Mouse (Mus musculus) midbrain, embryonic 11.5 days (tissue): Measurements from ENCODE around the gene Trp53tg5. TPM values are rescaled to one million over a fixed set of nuclear protein-coding genes. Genes with fewer than 3 reads are reported as not detected.

ENCODE experiments used
- ATAC-seq: fragments of 200-750 bp; cut with Nextera tagmentation; 2 replicates; pipeline ENCODE4 v1.8.0; 2017; ENCODE audit warnings: moderate TSS enrichment, moderate library complexity; ENCODE audit not compliant: low FRiP score
- DNase-seq: peaks from one replicate; pipeline ENCODE4 v3.0.0; 2015; ENCODE audit warnings: low spot score; ENCODE audit errors: missing footprints
- H3K27ac ChIP-seq: fragments of 300-500 bp; sonication (generic); 2 replicates; pipeline ENCODE4 v1.5.1; 2014; ENCODE audit warnings: low read depth, low read length
- H3K27me3 ChIP-seq: fragments of 300-500 bp; sonication (generic); 2 replicates; pipeline ENCODE4 v1.6.1; 2014; ENCODE audit warnings: mild to moderate bottlenecking, low read length, moderate library complexity, mixed read lengths; ENCODE audit not compliant: control insufficient read depth, insufficient read depth
- H3K36me3 ChIP-seq: fragments of 300-500 bp; sonication (generic); 2 replicates; pipeline ENCODE4 v1.6.1; 2014; ENCODE audit warnings: mild to moderate bottlenecking, low read length, moderate library complexity, mixed read lengths; ENCODE audit not compliant: control insufficient read depth, insufficient read depth
- H3K4me1 ChIP-seq: fragments of 300-500 bp; sonication (generic); 2 replicates; pipeline ENCODE4 v1.6.1; 2014; ENCODE audit warnings: low read length; ENCODE audit not compliant: control insufficient read depth, insufficient read depth
- H3K4me2 ChIP-seq: fragments of 300-500 bp; sonication (generic); 2 replicates; pipeline ENCODE4 v1.6.1; 2014; ENCODE audit warnings: mild to moderate bottlenecking, moderate library complexity
- H3K4me3 ChIP-seq: fragments of 300-500 bp; sonication (generic); 2 replicates; pipeline ENCODE4 v1.5.1; 2014; ENCODE audit warnings: low read depth, low read length
- H3K9ac ChIP-seq: fragments of 300-500 bp; sonication (generic); 2 replicates; pipeline ENCODE4 v1.6.1; 2014; ENCODE audit warnings: low read length
- H3K9me3 ChIP-seq: fragments of 300-500 bp; sonication (generic); 2 replicates; pipeline ENCODE4 v1.6.1; 2016; ENCODE audit warnings: low read length; ENCODE audit not compliant: control insufficient read depth
- WGBS: fragments of 180-500 bp; shearing (Covaris S2); extraction: QIAGEN DNeasy Blood & Tissue Kit; methylation state at CpG from one replicate; pipeline ENCODE4 v1.1.7; 2014; 5-methylcytosine and 5-hydroxymethylcytosine counted together
- polyA plus RNA-seq: library from polyadenylated mRNA; unstranded; fragments of >200 nt; fragmentation: Nextera tagmentation; extraction: Ambion mirVana; gene quantifications from 2 replicates; pipeline ENCODE4 v1.2.1, GENCODE M21; 2014

The Trp53tg5 gene
- polyA plus RNA-seq, 1 experiment from 2014 or later, result not detected

- Histone ChIP-seq H3K4me2 (no peak overlapping the region), H3K4me3 (no peak overlapping the region), H3K9ac (no peak overlapping the region), H3K36me3 (peaks cover under 1% of the 10 kb centered on the region; the same call in 1 of the 2 replicates), H3K27me3 (no peaks in the 10 kb centered on the region), H3K4me1 (no peaks in the 10 kb centered on the region), H3K27ac (no peak overlapping the region), H3K9me3 (no peaks in the 10 kb centered on the region)
- ATAC-seq, result no peak
- WGBS, result 27% methylated on average over 10 of the region's 10 CpGs
- DNase-seq, result no peak
Observed at GRCm38 (mm10) chr2:164470254-164470653, 3.3 kb downstream of the Trp53tg5 start.

DNA sequence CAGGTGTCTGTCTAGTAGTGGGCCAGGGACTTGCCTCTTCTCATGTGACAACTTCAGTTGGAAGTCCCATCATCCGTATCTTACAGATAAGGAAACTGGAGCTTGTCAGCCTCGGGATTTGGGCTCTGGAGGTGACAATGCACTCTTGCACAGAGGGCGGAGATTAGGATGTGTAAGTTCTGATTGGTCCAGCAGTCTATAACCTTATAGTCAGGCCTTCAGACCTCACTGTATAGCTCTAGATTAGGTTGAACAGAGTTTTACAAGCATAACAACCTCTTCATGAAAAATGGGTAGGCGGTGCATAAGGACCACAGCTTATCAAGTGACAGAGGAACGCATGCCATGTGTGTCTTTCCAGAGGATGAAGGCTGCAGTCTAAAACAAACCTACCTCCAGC is 6.7 kb downstream of the Trp53tg5 start:
- ATAC-seq (no peak), DNase-seq (no peak)
- H3K27ac ChIP-seq, result no peak overlapping the region
- H3K27me3 ChIP-seq, result no peaks in the 10 kb centered on the region
- H3K9ac ChIP-seq, result no peak overlapping the region
- WGBS, result 83% methylated on average over 5 of the region's 5 CpGs
- H3K4me2 ChIP-seq, result no peak overlapping the region
- no peaks in the 10 kb centered on the region for H3K9me3 ChIP-seq
- peaks cover 7% of the 10 kb centered on the region for H3K36me3 ChIP-seq
- H3K4me1 ChIP-seq, result peaks cover 4% of the 10 kb centered on the region
- H3K4me3 ChIP-seq, result no peak overlapping the region

DNA sequence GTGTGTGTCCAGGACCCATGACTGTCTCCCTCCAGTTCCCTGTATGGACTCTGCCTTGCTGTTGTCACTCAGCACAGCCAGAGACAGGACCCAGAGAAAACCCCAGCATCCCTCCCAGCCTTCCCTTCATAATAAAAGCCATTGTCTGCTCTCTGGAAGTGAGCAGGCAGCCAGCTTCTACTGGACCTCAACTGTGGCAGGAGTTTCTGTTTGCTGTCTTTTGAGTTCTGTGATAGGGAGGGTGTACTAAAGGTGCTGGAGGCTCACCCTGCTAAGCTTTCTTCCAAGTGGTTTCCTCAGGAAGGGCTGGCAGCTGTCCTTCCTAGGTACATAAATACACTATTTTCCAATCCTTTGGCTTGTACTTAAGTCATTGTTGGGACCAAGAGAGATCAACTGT is 8.4 kb downstream of the Trp53tg5 start:
- no peaks in the 10 kb centered on the region for H3K9me3 ChIP-seq
- no peak overlapping the region for H3K9ac ChIP-seq
- no peak overlapping the region for H3K4me3 ChIP-seq
- DNase-seq, result no peak
- H3K27ac ChIP-seq, result no peak overlapping the region
- no peak for ATAC-seq
- no peak overlapping the region for H3K4me2 ChIP-seq
- H3K4me1 ChIP-seq, result peaks cover 6% of the 10 kb centered on the region
- peaks cover 7% of the 10 kb centered on the region for H3K36me3 ChIP-seq
- no peaks in the 10 kb centered on the region for H3K27me3 ChIP-seq

- under 1% methylated on average over 69 of the region's 79 CpGs for WGBS
- peak within 1 kb of the TSS; percentile 72 for H3K9ac ChIP-seq
- H3K4me2 ChIP-seq, result peak within 1 kb of the TSS; percentile 74
- peak within 1 kb of the TSS; percentile 65 for H3K27ac ChIP-seq
- peak; percentile 99 for DNase-seq
- H3K36me3 ChIP-seq, result peaks cover 7% of the 10 kb centered on the region
- H3K9me3 ChIP-seq, result no peaks in the 10 kb centered on the region
- ATAC-seq, result peak; percentile 99
- no peaks in the 10 kb centered on the region for H3K27me3 ChIP-seq
- peaks cover 11% of the 10 kb centered on the region for H3K4me1 ChIP-seq
- peak within 1 kb of the TSS; percentile 79 for H3K4me3 ChIP-seq
Observed at GRCm38 (mm10) chr2:164460745-164461551, 12.6 kb downstream of the Trp53tg5 start, which contains the start of gene Gm20458. Gene Gm20458 (plus strand): TSS chr2:164460967.

GRCm38 (mm10) chr2:164458535-164458934 is 15.0 kb downstream of the Trp53tg5 start:
- Histone ChIP-seq H3K27me3 (no peaks in the 10 kb centered on the region), H3K9me3 (no peaks in the 10 kb centered on the region), H3K4me1 (peaks cover 11% of the 10 kb centered on the region), H3K27ac (no peak overlapping the region), H3K4me2 (no peak overlapping the region), H3K4me3 (no peak overlapping the region), H3K36me3 (no peaks in the 10 kb centered on the region; the same call in 1 of the 2 replicates), H3K9ac (no peak overlapping the region)
- DNase-seq, result no peak
- 89% methylated on average over 8 of the region's 8 CpGs for WGBS
- ATAC-seq, result no peak

GRCm38 (mm10) chr2:164457942-164458341 is 15.6 kb downstream of the Trp53tg5 start:
- no peaks in the 10 kb centered on the region for H3K27me3 ChIP-seq
- no peak overlapping the region for H3K9ac ChIP-seq
- no peak overlapping the region for H3K4me3 ChIP-seq
- DNase-seq, result no peak
- H3K4me1 ChIP-seq, result peaks cover 11% of the 10 kb centered on the region
- 73% methylated on average over 7 of the region's 7 CpGs for WGBS
- no peak overlapping the region for H3K4me2 ChIP-seq
- ATAC-seq, result no peak
- H3K9me3 ChIP-seq, result no peaks in the 10 kb centered on the region
- H3K27ac ChIP-seq, result no peak overlapping the region
- H3K36me3 ChIP-seq, result no peaks in the 10 kb centered on the region

GRCm38 (mm10) chr2:164456864-164457300 is 16.6 kb downstream of the Trp53tg5 start, which contains the start of gene Sys1:
Gene Sys1 (plus strand): TSS chr2:164456964.
- H3K9ac ChIP-seq, result peak within 1 kb of the TSS; percentile 51
- H3K36me3 ChIP-seq, result no peaks in the 10 kb centered on the region
- no peaks in the 10 kb centered on the region for H3K9me3 ChIP-seq
- DNase-seq (peak; percentile 88), ATAC-seq (no peak)
- no peaks in the 10 kb centered on the region for H3K27me3 ChIP-seq
- peak within 1 kb of the TSS; percentile 28; the same call in 1 of the 2 replicates for H3K4me2 ChIP-seq
- H3K4me3 ChIP-seq, result no peak within 1 kb of the TSS
- H3K4me1 ChIP-seq, result peaks cover 8% of the 10 kb centered on the region
- no peak within 1 kb of the TSS for H3K27ac ChIP-seq
- 0% methylated on average over 7 of the region's 7 CpGs for WGBS

- Histone ChIP-seq H3K9me3 (no peaks in the 10 kb centered on the region), H3K4me3 (no peak overlapping the region), H3K9ac (peak overlapping the region; percentile 51; the same call in 1 of the 2 replicates), H3K27me3 (no peaks in the 10 kb centered on the region), H3K36me3 (no peaks in the 10 kb centered on the region), H3K4me1 (peaks cover 5% of the 10 kb centered on the region), H3K27ac (no peak overlapping the region), H3K4me2 (peak overlapping the region; percentile 28; the same call in 1 of the 2 replicates)
- ATAC-seq (no peak), DNase-seq (no peak)
- WGBS, result 80% methylated on average over 1 of the region's 1 CpGs
Observed at GRCm38 (mm10) chr2:164456413-164456812, 17.1 kb downstream of the Trp53tg5 start.

DNA sequence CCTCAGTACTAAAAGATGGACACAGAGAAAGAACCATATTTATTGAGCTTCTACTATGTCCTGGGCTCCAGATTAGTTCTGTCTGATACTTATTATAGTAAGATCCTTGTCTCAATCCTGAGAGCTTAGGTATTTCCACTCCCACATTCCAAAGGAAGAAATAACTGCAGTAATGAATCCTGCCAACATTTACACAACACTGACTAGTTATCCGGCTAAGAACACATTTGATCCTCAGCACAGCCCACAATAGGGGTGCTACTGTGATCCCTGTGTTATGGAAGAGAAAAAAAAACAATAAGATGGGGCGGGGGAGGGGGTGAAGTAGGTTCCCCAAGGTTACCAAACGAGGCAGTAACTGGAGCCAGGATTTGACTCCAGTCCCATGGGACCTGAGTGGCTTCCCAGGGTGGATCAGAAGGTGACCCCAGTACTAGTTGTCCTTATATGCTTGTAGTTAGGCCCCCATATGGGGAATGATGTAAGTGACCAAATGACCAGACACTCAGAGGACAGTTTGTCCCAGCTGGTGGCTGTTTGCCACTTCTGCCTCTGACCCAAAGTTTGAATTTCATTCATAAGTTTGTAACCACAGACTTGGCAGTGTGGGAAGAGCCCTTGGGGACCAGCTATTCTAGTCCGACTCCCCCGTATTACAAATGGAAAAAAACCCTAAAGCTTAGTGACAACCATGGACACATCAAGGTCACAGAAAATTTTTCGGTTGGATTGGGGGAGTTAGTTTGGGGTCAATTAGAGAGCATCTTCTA is 17.9 kb downstream of the Trp53tg5 start:
- H3K9ac ChIP-seq, result no peak overlapping the region
- WGBS, result 67% methylated on average over 6 of the region's 6 CpGs
- H3K4me2 ChIP-seq, result no peak overlapping the region
- no peaks in the 10 kb centered on the region for H3K36me3 ChIP-seq
- H3K4me1 ChIP-seq, result peaks cover 5% of the 10 kb centered on the region
- no peak for ATAC-seq
- DNase-seq, result no peak
- H3K9me3 ChIP-seq, result no peaks in the 10 kb centered on the region
- no peaks in the 10 kb centered on the region for H3K27me3 ChIP-seq
- H3K4me3 ChIP-seq, result no peak overlapping the region
- no peak overlapping the region for H3K27ac ChIP-seq
